Mouse (Mus musculus): ENCODE measurements around the gene Mrpl12.

DNA sequence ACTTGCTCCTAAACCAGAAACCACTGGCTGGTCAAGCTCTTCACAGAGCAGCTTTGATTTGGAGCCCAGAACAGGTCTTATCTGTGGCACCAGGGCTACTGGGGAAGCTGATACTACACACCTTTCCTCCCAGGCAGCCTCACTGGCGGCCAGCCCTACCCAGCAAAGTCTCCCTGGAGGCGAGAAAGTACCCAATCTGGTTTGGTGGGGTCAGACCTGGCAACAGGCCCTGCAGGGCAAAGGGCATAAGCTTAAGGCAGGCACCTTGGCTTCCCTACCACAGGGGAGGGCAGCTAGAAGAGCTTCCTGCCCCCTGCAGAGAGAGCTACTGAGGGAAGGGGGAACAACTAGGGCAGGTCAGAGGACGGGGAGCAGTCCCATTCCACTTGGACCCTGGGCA, 15.9 kb downstream of the Mrpl12 start:
- TF ChIP-seq MYOD1 (IDR thresholded peaks at IDR 0.05; ENCODE audit: control insufficient read depth in 1 of 3, insufficient read length in 2 of 3, low read depth in 2 of 3): no peak
- no peak for TF ChIP-seq TCF3 (IDR thresholded peaks at IDR 0.05; ENCODE audit: insufficient read length, low read depth)
